Mouse (Mus musculus) urinary bladder, adult 18-20 months (tissue): ENCODE results near the gene 1810049J17Rik.
"Not testable (repeated sequence)": the region's sequence is repeated elsewhere in the genome, so short reads cannot be mapped to it uniquely, and the experiment has no call there.

Source experiments
- DNase-seq, 2 experiments: peaks; one replicate each; pipeline ENCODE4 v3.0.0; 2022; ENCODE audit warnings: low spot score in 2 of 2, mixed read lengths in 2 of 2

The 1810049J17Rik gene

DNA sequence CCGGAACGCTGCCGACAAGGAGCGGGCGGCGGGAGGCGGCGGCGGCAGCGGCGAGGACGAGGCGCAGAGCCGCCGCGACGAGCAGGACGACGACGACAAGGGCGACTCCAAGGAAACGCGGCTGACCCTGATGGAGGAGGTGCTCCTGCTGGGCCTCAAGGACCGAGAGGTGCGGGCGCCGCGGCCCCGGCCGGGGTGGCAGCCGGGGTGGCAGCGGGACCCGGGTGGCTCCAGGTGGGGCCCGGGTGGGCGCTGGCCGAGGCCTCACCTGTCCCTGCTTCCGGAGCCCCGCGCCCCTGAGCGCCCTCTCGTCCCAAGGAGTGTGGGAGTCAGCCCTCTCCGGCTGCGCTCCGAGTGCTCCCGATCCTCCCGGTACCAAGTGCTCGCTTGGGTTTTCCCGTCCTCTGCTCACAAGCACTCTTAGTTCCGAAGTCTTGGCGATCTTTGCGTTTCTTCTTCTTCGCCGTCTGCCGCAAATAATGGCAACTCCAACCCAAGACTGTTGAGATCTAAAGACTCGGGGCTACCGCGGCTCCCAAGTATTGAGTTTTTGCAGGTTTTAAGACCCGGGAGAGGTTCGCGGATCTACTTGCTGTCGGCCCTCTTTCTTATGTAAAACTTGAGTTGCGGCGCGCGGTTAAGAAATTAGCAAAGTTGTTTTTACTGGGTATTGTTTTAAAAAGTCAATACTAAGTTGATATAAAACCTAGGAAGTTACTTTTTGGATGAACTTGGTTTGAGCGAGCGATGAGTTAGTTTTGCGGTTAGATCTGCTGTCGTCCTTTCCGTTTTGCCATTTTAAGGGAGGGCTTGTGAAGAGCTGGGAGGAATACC lies at the start of gene 1810049J17Rik:
1810049J17Rik (minus strand) TSS at position 112 of the 834 bp plus-strand sequence.
- peak in 1 of 2 experiments; percentile 51 for DNase-seq

DNA sequence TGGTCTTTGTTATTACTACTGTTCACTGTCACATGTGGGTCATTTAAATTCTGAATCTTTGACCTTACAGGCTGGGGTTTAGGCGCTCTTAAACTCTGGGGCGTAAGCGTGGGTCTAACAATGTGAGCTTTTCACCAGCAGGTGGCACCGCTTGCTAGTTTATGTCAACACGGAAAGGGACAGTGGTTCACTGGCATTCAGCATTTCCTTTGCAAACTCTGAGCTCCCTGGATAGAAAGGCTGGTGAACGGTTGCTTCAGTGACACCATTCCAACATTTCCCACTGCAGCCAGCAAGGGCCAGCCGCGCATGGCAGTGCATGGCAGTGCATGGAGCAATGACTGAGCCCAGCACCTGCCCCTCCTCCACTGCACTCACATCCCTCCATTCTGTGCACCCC lies 49.5 kb upstream of the 1810049J17Rik start:
- DNase-seq = peak in 1 of 2 experiments; percentile 51

DNA sequence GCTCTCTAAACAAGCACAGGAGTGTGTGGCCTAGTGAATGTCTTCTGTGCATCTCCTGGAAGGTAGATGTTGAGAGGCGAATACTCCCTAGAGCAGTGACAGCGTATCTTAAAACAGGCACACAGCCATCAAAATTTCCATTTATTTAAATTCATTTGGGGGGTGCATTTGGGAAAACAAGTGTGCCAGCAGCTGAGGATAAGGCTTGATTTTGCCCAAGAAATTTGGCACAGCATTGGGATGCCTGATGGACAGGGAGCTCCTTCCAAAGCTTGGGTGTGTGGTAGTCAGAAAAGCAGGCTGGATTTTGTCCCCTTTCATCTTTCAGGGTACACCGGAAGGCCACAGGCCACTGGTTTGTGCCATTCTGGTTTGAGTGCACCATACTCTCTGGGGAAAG lies 48.4 kb upstream of the 1810049J17Rik start:
- DNase-seq = no peak

DNA sequence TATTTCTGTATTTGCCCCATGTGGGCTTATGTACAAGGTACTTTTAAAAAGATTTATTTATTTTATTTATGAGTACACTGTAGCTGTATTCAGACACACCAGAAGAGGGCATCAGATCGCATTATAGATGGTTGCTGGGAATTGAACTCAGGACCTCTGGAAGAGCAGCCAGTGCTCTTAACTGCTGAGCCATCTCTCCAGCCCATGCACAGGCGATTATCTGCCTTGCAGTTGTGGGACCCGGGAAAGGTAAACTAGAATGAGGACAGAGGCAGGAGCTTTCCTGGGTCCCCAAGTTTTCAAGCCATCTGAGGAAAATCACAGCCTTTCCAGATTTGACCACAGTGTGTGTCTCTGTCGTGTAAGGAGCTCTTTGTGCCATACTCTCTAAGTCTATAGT lies 47.2 kb upstream of the 1810049J17Rik start:
- no peak for DNase-seq

DNA sequence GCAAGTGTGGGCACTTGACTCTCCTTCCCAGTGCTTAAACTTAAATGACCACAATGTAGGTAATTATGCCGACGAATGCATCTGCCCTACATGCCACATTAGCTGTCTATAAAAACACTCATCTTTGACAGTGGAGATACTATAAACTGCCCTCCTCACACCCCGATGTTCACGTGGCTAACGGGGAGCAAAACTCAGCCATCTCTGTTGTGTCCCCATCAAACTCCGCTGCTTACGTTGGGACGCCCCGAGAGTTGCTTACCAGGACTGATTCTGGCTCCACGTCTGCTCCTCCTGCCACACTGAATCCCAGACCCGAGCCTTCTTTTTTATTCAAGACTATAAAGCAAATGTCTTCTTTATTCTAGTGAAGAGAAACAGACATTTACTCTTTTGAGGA lies 46.7 kb upstream of the 1810049J17Rik start:
- DNase-seq = no peak

DNA sequence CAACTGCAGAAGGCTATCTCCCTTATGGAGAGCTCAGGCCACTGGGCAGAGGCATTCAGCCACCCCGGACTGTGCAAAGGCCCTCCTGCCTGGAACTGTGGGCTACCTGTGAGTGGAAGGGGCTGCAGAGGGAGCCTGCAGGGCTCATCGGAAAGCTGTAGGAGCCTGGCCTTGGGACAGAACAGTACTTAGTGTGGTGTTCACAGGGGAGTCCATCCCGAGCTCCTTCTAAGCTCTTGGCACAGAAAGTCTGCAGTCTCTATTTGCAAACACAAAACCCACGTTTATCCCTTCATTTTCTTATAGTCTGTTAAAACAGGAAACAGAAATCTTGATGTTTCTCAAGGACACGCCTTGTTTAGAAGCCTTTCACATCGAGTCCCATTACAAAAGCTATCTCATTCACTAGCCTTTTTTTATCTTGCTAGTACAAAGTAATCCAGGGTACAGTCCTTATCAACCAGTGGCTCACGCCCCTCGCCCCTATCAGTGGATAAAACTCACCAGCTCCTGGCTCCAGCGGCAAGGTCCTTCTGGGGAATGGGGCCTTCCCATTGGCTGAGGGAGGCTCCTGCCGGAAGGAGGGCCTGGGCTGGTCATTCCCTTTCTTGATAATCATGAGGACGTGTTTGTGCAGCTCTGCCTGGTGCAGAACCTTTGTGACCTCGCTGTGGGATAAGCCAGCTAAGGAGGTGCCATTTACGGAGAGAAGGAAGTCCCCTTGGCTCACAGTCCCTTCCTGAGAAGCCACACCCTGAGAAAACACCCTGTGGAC lies 45.8 kb upstream of the 1810049J17Rik start:
- DNase-seq = no peak

DNA sequence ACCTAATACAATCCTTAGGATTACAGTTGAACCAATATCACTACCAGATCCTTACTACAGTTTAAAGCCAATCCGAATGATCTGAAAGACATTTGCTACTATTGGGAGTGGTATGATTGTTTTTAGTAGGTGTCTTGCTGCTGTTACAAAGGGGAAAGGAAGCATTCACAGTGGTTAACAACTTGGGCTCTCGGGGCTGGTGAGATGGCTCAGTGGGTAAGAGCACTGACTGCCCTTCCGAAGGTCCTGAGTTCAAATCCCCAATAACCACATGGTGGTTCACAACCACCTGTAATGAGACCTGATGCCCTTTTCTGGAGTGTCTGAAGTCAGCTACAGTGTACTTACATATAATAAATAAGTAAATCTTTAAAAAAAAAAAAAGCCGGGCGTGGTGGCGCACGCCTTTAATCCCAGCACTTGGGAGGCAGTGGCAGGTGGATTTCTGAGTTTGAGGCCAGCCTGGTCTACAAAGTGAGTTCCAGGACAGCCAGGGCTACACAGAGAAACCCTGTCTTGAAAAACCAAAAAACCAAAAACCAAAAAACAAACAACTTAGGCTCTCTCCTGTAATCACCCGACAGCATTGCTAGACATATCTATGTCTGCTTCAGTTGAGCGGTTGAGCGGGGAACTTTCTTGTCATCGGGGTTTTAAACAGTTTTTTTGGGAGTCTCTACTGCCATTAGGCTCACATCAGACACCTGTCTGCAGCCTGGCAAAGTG lies 45.0 kb upstream of the 1810049J17Rik start:
- DNase-seq = not testable (repeated sequence)

DNA sequence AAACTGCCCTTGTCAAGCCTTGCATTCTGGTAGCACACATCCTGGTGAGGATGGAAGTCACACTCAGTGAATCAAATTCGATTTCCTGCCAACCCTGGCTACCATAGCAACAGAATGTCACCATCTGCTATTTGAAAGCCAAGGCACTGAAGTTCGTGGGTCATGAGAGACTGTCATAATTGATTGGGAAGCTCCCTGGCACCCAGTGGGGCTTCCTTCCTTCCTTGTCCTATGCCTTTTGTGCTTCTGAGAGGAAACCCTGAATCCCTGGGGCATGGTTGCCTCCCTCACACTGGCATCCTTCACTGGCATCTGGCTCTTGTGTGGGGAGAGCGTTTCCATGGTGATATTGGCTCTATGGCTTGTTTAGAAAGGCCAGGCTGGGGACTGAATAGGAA lies 44.4 kb upstream of the 1810049J17Rik start:
- no peak for DNase-seq

DNA sequence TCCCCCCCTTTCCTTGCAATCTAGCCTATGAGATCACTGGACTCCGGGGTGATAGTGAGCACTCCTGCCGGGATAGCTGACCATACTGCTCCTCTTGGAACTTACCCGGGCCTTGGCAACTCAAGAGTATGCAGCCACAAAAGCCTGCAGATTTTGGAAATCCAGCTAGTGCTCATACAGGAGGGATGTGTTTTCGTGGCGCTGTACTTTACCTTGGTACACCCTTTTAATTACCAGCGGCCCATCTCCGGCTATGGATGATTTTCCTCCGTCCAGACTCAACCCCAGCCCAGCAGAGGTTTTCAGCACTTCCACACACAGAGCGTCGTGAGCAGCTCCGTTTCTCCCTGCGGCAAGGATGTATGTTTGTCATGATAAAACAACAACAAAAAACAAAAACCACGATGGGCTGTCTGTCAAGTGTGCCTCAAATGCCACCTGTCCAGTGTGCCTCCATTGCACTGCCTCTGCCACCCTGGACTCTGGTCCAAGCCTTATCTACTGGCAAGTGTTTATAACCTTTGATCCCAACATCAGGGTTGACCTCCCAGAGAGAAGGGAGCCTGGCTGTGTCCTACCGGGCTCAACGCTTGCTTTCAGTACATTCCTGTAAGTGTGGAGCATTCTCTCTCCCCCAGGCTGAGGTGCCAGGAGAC lies 43.8 kb upstream of the 1810049J17Rik start:
- no peak for DNase-seq

DNA sequence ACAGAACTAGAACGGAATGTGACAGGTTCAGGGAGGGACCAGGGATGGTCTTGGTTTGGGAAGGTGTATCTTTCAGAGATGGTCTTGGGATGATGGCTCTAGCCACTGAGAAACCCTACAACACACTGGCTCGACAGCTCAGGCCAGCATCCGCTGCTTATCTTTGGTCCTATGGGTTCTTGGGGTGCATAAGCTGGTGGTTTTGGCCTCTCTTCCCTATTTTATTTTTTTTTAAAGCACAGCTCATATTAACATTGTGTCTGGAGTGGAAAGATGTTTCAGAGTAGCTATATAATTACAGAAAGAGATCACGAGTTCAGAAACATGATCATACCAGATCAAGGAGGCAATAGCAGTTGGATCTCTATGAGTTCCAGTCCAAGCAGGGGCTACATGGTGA lies 42.4 kb upstream of the 1810049J17Rik start:
- no peak for DNase-seq

DNA sequence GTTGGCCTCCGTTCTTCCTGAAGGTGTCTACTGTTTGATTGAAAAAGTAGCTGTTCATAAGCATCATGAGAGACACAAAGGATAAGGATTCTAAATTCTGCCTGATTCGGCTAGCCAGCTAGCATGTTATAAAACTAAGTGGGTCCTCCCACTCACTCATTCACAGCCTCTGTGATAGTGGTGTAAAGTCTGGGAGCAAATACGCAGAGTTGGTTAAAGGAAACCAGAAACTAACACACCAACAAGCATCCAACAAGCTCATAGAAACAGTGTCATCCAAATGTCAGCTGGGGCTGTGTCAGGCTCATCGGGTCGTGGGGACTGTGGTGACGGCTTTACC lies 41.0 kb upstream of the 1810049J17Rik start:
- no peak for DNase-seq

DNA sequence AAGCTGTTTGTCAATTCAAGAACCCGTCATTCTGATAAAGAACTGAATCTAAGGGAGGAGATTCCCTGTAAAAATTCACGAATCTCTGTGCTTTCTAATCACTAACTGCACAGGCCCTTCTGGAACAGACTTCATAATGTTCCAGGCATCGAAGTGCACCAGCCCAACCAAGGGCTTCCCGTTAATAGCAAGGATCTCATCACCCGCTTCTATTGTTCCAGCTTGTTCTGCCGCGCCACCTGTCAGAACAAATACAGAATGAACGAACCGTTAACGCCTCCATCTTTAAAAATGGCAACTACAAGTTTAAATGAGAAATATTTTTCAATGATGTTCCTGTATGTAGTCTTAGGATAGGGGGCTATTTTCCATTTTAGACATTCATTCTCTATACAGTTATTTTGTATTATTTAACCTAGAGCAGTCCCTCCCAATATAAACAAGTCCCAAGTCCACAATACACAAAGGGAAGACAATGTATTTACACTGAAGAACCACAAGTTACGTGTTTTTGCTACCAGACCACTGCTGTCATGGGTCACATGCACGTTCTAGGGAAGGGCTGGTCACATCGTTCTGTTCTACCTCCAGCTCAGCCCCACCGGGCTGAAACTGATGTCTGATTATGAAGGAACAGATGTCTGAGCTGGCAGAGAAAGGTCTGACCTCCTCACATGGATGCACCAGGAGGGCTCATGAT lies 40.5 kb upstream of the 1810049J17Rik start:
- DNase-seq = no peak

DNA sequence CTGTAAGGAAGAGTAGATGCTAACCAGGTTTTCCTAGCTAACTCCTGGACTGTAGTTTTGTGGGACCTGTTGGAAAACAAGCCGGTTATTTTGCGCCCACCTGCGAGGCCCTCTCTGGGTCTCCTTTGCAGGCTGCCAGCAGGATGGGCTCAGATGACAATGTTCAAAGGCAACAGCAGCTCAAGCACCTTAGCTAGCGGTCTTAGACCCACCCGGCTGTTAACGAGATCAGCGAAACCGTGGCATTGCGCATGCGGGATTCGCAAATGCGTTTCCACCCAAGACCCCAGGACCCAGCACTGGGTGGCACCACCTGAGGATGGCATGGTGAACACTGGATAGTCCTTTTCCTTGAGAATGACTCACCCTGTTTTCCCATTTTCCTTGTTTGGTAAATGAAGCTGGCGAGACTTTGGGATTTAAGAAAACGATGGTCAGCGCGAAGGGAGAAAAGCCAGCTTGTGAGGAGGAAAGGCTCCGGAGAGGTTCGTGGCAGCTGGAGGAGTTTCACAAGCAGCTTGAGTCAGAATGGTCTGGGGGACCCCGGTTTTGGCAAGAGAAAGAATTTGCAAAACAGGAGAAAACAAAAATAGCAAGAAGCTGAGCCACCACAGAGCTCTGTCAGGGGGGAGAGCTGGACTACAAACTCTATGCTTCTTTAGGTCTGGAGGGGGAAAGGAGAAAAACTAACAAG lies 39.0 kb upstream of the 1810049J17Rik start:
- DNase-seq = no peak

DNA sequence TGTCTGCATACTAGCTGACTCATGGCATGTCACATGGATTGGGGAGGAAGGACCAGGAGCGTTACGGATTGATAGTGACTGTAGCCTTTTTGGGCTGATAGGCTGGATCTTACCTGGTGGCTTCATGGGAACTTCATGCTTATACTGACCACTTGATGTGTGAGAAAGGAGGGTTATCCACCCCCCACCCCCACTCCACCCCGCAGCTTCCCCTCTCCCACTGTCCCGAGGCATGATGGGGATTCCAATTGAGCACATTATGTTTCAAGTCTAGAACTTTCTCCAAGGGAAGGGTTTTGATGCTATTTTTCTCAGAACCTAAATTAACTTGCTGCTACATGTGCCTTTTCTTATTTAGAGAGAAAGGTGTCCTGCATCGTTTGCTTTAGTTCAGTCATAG lies 36.7 kb upstream of the 1810049J17Rik start:
- DNase-seq = no peak

DNA sequence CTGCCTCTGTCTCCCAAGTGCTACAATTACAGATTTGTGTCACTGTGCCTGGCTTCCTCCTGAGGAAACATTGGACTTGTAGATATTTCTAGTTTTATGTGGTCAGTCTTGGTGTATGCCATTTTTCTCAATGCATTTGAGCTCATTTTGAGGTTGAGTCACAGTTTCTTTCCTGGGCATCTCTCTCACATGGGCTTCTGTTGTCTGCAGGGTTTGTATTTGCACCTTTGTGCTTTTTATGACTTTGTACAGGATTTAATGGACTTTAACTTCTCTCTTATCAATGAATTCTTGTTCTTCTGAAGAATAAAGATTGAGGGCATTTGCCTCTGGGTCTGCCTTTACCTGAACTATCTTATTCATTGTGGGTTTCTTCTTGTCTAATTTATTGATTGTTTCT lies 35.8 kb upstream of the 1810049J17Rik start:
- no peak for DNase-seq

DNA sequence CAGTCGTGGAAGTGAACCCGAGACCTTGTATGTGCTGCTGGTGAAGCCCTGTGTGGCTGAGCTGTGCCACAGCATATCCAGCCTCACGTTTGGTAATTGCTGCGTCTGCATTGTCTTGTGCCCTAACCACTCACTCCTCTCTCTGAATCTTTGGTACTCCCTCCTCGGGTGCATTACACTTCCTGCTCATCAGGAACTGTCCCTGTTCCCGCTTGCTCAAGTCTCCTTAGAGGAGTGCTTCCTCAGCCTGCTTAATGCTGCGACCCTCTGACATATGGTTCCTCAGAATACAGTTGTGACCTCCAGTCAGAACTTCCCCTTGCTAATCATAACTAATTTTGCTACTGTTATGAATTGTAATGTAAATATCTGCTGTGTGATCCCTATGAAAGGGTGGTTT lies 34.2 kb upstream of the 1810049J17Rik start:
- no peak for DNase-seq

DNA sequence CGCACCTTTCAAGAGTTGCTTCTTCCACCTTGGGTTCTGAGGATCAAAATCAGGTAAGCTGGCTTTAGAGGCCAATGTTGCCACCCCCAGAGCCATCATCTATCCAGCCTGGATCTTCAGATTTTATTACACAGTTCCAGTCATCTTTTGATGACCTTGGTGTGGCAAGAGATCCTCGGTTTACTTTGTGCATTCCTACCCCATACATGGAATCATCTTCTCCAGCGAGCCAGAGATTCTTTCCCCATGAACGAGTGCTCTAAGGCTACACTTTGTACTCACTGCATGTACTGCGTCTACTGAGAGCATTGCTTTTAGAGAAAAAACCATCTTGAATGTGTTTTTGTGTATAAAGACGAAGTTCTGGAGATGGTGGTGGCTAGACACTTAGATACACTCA lies 33.6 kb upstream of the 1810049J17Rik start:
- no peak for DNase-seq

DNA sequence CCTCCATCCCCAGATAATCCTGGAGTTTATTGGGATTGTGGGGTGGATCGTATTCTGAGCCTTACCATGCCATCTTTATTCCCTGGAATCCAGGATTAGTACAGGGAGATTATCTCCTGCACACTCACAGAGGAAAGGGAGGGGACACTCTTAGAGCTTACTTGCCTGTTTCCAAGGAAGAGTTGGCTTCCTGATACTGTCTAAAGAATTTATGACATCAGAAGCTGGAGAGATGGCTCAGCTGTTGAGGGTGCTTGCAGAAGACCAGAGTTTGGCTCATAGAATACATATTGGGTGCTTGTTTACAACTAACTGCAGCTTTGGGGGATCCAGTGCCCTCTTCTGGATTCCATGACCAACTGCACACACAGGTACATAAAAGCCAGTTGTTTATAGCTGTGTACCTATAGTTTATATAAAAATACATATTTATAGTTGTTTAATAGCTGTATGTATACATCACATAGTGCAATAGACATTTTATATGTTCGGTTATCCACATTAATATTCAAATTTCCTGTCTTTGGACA lies 32.6 kb upstream of the 1810049J17Rik start:
- no peak for DNase-seq

DNA sequence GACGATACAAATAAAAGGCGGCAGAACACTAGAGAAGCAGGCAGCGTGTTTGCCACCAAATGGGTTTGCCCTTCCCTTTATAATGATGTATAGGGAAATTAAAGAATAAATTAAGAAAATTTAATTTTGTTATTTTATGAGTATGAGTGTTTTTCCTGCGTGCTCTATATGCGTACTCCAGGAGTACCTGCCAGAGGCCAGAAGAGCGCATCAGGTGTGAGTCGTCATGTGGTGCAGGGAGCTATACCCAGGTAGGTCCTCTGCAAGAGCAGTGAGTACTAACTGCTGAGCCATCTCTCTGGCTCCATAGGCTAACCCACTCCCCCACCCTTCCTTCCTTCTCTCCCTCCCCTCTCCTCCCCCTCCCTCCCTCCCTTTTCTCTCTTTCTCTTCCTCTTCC lies 29.8 kb upstream of the 1810049J17Rik start:
- DNase-seq = no peak

DNA sequence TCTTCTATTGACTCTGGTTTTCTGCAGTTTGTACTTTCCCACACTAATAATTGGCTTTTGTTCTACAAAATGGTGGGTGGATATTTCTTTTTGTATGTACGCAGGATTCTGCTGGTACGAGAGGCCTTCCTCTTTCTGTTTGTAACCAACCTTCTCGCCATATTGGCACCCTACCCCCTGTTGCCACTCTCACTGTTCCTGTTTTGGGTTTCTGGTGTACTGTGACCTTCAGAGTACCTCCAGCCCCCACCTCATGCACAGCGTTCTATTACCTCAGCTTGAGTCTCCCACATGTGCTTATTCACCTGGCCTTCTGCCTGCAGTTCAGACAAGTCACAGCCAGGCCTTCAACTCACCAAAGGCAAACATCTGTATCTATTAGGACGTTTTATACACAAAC lies 28.1 kb upstream of the 1810049J17Rik start:
- DNase-seq = no peak
